Mouse (Mus musculus) heart, postnatal 0 days (tissue): ENCODE data around the gene Syvn1. TPM values are rescaled to one million over a fixed set of nuclear protein-coding genes. Genes with fewer than 3 reads are reported as not detected.

Experiments
- ATAC-seq: fragments of 200-750 bp; cut with Nextera tagmentation; 2 replicates; pipeline ENCODE4 v1.8.0; 2017; ENCODE audit warnings: low read depth, moderate number of reproducible peaks, moderate library complexity; ENCODE audit not compliant: insufficient read depth
- DNase-seq: peaks from one replicate; pipeline ENCODE4 v3.0.0-alpha.2; 2016; ENCODE audit warnings: low spot score
- H3K27ac ChIP-seq: fragments of 300-500 bp; sonication (generic); 2 replicates; pipeline ENCODE4 v1.5.1; 2014; ENCODE audit warnings: low read depth, mild to moderate bottlenecking
- H3K27me3 ChIP-seq: fragments of 300-500 bp; sonication (generic); 2 replicates; pipeline ENCODE4 v1.6.1; 2014; ENCODE audit warnings: low read length, mixed read lengths; ENCODE audit not compliant: control insufficient read depth, insufficient read depth
- H3K36me3 ChIP-seq: fragments of 300-500 bp; sonication (generic); replicated peaks from 2 replicates; pipeline ENCODE4 v1.6.1; 2014; ENCODE audit warnings: low read length, mixed read lengths; ENCODE audit not compliant: control insufficient read depth, insufficient read depth
- H3K4me1 ChIP-seq: fragments of 300-500 bp; sonication (generic); 2 replicates; pipeline ENCODE4 v1.6.1; 2014; ENCODE audit warnings: antibody characterized with exemption; ENCODE audit not compliant: control insufficient read depth, insufficient read depth
- H3K4me2 ChIP-seq: fragments of 300-500 bp; sonication (generic); 2 replicates; pipeline ENCODE4 v1.6.1; 2014; ENCODE audit warnings: low read depth, mild to moderate bottlenecking, low read length, moderate library complexity
- H3K4me3 ChIP-seq: fragments of 300-500 bp; sonication (generic); 2 replicates; pipeline ENCODE4 v1.5.1; 2014; ENCODE audit warnings: low read depth, low read length
- H3K9ac ChIP-seq: fragments of 300-500 bp; sonication (generic); replicated peaks from 2 replicates; pipeline ENCODE4 v1.6.1; 2014; ENCODE audit warnings: low read depth, low read length, mixed read lengths
- H3K9me3 ChIP-seq: fragments of 300-500 bp; sonication (generic); replicated peaks from 2 replicates; pipeline ENCODE4 v1.6.1; 2016; ENCODE audit warnings: low read length; ENCODE audit not compliant: control insufficient read depth
- CTCF ChIP-seq: IDR thresholded peaks from 2 replicates; pipeline ENCODE4 v1.5.1; 2016; ENCODE audit warnings: antibody characterized with exemption, control low read depth, low read depth
- EP300 ChIP-seq: IDR thresholded peaks from 2 replicates; pipeline ENCODE4 v1.6.1; 2016; ENCODE audit warnings: antibody characterized with exemption, low read depth
- WGBS: fragments of 180-500 bp; shearing (Covaris S2); extraction: QIAGEN DNeasy Blood & Tissue Kit; methylation state at CpG from one replicate; pipeline ENCODE4 v1.1.7; 2014; 5-methylcytosine and 5-hydroxymethylcytosine counted together
- polyA plus RNA-seq: library from polyadenylated mRNA; unstranded; fragments of >200 nt; fragmentation: Nextera tagmentation; extraction: Ambion mirVana; gene quantifications from 2 replicates; pipeline ENCODE4 v1.2.1, GENCODE M21; 2015
- total RNA-seq: library from RNA; depleted of rRNA; stranded (reverse); fragments of >200 nt; gene quantifications from 2 replicates; pipeline ENCODE4 v1.2.3, GENCODE M21; 2014; ENCODE audit warnings: low replicate concordance

Gene Syvn1
- total and polyA plus RNA-seq, 2 experiments from 2014 or later, result 9.2 to 12.0 TPM

- H3K4me3 ChIP-seq, result peak overlapping the region; percentile 78
- peaks cover 12% of the 10 kb centered on the region for H3K36me3 ChIP-seq
- H3K4me2 ChIP-seq, result peak overlapping the region; percentile 92
- no peaks in the 10 kb centered on the region for H3K27me3 ChIP-seq
- H3K9ac ChIP-seq, result peak overlapping the region; percentile 84
- H3K4me1 ChIP-seq, result peaks cover 35% of the 10 kb centered on the region
- H3K27ac ChIP-seq, result peak overlapping the region; percentile 89; the same call in 1 of the 2 replicates
- WGBS, result 63% methylated on average over 5 of the region's 5 CpGs
- no peaks in the 10 kb centered on the region for H3K9me3 ChIP-seq
- DNase-seq (no peak), ATAC-seq (no peak)
- TF ChIP-seq CTCF (no peak), EP300 (no peak)
Observed at GRCm38 (mm10) chr19:6062418-6062817, 16.0 kb downstream of the Syvn1 start.

- 89% methylated on average over 6 of the region's 6 CpGs for WGBS
- Histone ChIP-seq H3K36me3 (peaks cover 12% of the 10 kb centered on the region), H3K9me3 (no peaks in the 10 kb centered on the region), H3K4me1 (peaks cover 37% of the 10 kb centered on the region), H3K4me2 (no peak overlapping the region), H3K4me3 (no peak overlapping the region), H3K27me3 (no peaks in the 10 kb centered on the region), H3K27ac (no peak overlapping the region), H3K9ac (no peak overlapping the region)
- TF ChIP-seq CTCF (no peak), EP300 (no peak)
- DNase-seq (no peak), ATAC-seq (no peak)
Observed at GRCm38 (mm10) chr19:6063081-6063480, 16.7 kb downstream of the Syvn1 start.

GRCm38 (mm10) chr19:6066571-6066970 lies 20.2 kb downstream of the Syvn1 start:
- Histone ChIP-seq H3K4me3 (peak overlapping the region; percentile 49; the same call in 1 of the 2 replicates), H3K27me3 (no peaks in the 10 kb centered on the region), H3K27ac (no peak overlapping the region), H3K4me1 (peaks cover 26% of the 10 kb centered on the region), H3K9ac (no peak overlapping the region), H3K9me3 (no peaks in the 10 kb centered on the region), H3K36me3 (peaks cover 32% of the 10 kb centered on the region), H3K4me2 (peak overlapping the region; percentile 93)
- no peak for TF ChIP-seq EP300
- no peak for TF ChIP-seq CTCF
- 30% methylated on average over 5 of the region's 5 CpGs for WGBS
- ATAC-seq (no peak), DNase-seq (no peak)

GRCm38 (mm10) chr19:6067011-6067723 lies 20.8 kb downstream of the Syvn1 start:
- WGBS, result 2% methylated on average over 30 of the region's 30 CpGs
- no peak overlapping the region for H3K27ac ChIP-seq
- no peak for TF ChIP-seq EP300
- peak; percentile 81 for TF ChIP-seq CTCF

GRCm38 (mm10) chr19:6067724-6068415 lies 21.5 kb downstream of the Syvn1 start, which contains the start of gene Tm7sf2:
Gene Tm7sf2, minus strand, starts transcription at chr19:6068373.
- peak within 1 kb of the TSS; percentile 93 for H3K4me2 ChIP-seq
- 0 out of 2 replicates have a peak within 1 kb of the TSS, but pooled peaks have one; percentile 5 for H3K27ac ChIP-seq
- peak within 1 kb of the TSS; percentile 55 for H3K9ac ChIP-seq
- peak; percentile 89 for ATAC-seq
- H3K9me3 ChIP-seq, result no peaks in the 10 kb centered on the region
- WGBS, result 13% methylated on average over 33 of the region's 33 CpGs
- peaks cover 14% of the 10 kb centered on the region for H3K4me1 ChIP-seq
- peak within 1 kb of the TSS; percentile 49 for H3K4me3 ChIP-seq
- DNase-seq, result peak; percentile 77
- no peaks in the 10 kb centered on the region for H3K27me3 ChIP-seq
- H3K36me3 ChIP-seq, result peaks cover 38% of the 10 kb centered on the region
- TF ChIP-seq CTCF (no peak), EP300 (no peak)

More at GRCm38 (mm10) chr19:6067011-6067723, 20.8 kb downstream of the Syvn1 start:
- peak; percentile 73 for DNase-seq
- H3K4me3 ChIP-seq, result peak overlapping the region; percentile 49
- peak overlapping the region; percentile 93 for H3K4me2 ChIP-seq
- H3K9me3 ChIP-seq, result no peaks in the 10 kb centered on the region
- H3K36me3 ChIP-seq, result peaks cover 32% of the 10 kb centered on the region
- H3K27me3 ChIP-seq, result no peaks in the 10 kb centered on the region
- H3K9ac ChIP-seq, result peak overlapping the region; percentile 55
- H3K4me1 ChIP-seq, result peaks cover 21% of the 10 kb centered on the region
- peak; percentile 65 for ATAC-seq
